9 mouse cellular contexts compared by ENCODE assay signal in the genomic region with DNA sequence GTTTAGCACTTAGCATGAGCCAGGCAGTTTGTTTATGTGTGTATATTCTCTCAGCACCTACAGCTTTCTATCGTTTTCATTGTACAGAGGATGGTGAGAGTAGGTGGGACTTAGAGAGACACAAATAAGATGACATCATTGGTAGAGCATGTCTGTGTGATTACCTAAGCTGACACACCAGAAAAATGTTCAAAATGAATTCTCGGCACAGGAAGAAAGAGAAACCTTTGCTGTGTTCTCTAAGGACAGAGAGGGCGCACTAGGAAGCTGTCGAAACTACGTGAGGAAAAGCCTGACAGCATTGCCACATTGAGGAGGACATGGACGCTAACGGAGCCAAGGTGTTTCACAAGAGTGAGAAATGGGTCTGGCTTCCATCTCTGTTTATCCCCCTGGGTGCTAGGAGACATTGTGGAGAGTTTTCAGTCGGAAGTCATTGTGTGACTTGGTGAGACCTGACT. TPM values are rescaled to one million over a fixed set of nuclear protein-coding genes. Genes with fewer than 3 reads are reported as not detected.
DNase-seq lines count a peak whose midpoint lies in the region; ATAC-seq and TF ChIP-seq lines count a peak whose summit lies in the region.
"Had no signal": no experiment of that assay in that cellular context is flagged by ENCODE, and none has a peak within 500 bp of the region (broad histone marks: within the 10 kb centered on the region; RNA-seq: fewer than 3 reads in every experiment).

No protein-coding gene starts in this region.

- TF ChIP-seq CTCF in lung, adult 2 months (IDR thresholded peaks at IDR 0.05; ENCODE audit: insufficient read depth, low read length) = peak; percentile 36; the same call in 1 of the 2 replicates

- no peaks in the 10 kb centered on the region for H3K36me3 ChIP-seq in forebrain, embryonic 16.5 days (ENCODE audit: control insufficient read depth, insufficient read depth)
- no peaks in the 10 kb centered on the region for H3K36me3 ChIP-seq in forebrain, embryonic 10.5 days (replicated peaks)
- no peaks in the 10 kb centered on the region for H3K36me3 ChIP-seq in hindbrain, embryonic 12.5 days

- no peaks in the 10 kb centered on the region for H3K9me3 ChIP-seq in forebrain, embryonic 16.5 days (ENCODE audit: control insufficient read depth, low read length)
- H3K9me3 ChIP-seq in forebrain, embryonic 10.5 days = no peaks in the 10 kb centered on the region
- H3K9me3 ChIP-seq in hindbrain, embryonic 12.5 days (replicated peaks) = no peaks in the 10 kb centered on the region

- H3K27ac ChIP-seq in forebrain, embryonic 16.5 days (ENCODE audit: low read length) = no peak overlapping the region
- H3K27ac ChIP-seq in forebrain, embryonic 10.5 days = no peak overlapping the region
- no peak overlapping the region for H3K27ac ChIP-seq in hindbrain, embryonic 12.5 days

- WGBS in forebrain, embryonic 16.5 days = 39% methylated on average over 8 of the region's 8 CpGs
- 68% methylated on average over 8 of the region's 8 CpGs for WGBS in forebrain, embryonic 10.5 days
- 8% methylated on average over 8 of the region's 8 CpGs for WGBS in lung, adult 2 months
- WGBS in hindbrain, embryonic 12.5 days = 56% methylated on average over 8 of the region's 8 CpGs

- no peak overlapping the region for H3K4me3 ChIP-seq in forebrain, embryonic 16.5 days (replicated peaks; ENCODE audit: low read length)
- no peak overlapping the region for H3K4me3 ChIP-seq in forebrain, embryonic 10.5 days
- H3K4me3 ChIP-seq in lung, adult 2 months (replicated peaks; ENCODE audit: extremely low read depth, low read depth, low read length) = no peak overlapping the region
- H3K4me3 ChIP-seq in hindbrain, embryonic 12.5 days = no peak overlapping the region
- H3K4me3 ChIP-seq: erythroblast, embryonic 14.5 days had no signal

- TF ChIP-seq POLR2A in lung, adult 2 months (IDR thresholded peaks at IDR 0.05; ENCODE audit: borderline replicate concordance, extremely low read depth, low read depth, low read length) = no peak

- DNase-seq in forebrain, embryonic 10.5 days (ENCODE audit: extremely low spot score, low spot score) = no peak
- peak; percentile 45 for DNase-seq in 416B (ENCODE audit: low read depth)
- DNase-seq in heart, postnatal 14 days = peak; percentile 54 to 65
- DNase-seq in lung, adult 2 months = peak; percentile 35
- DNase-seq in telencephalon, adult 2 months (ENCODE audit: low read depth, low spot score) = peak; percentile 9

- intact Hi-C loops in heart, postnatal 14 days (cut with DNase I) = loop anchor here (5.0 kb wide), 2 partner anchors 50 to 170 kb away; a partner anchor contains a TSS

- H3K9ac ChIP-seq in forebrain, embryonic 16.5 days (replicated peaks; ENCODE audit: low read depth, low read length) = no peak overlapping the region
- H3K9ac ChIP-seq in hindbrain, embryonic 12.5 days = no peak overlapping the region

- H3K27me3 ChIP-seq in forebrain, embryonic 16.5 days (replicated peaks; ENCODE audit: control insufficient read depth, insufficient read depth, low read length) = no peaks in the 10 kb centered on the region
- H3K27me3 ChIP-seq in forebrain, embryonic 10.5 days (ENCODE audit: poor library complexity, severe bottlenecking) = no peaks in the 10 kb centered on the region
- H3K27me3 ChIP-seq in hindbrain, embryonic 12.5 days = no peaks in the 10 kb centered on the region

- peak overlapping the region; percentile 12; the same call in 1 of the 2 replicates for H3K4me2 ChIP-seq in forebrain, embryonic 16.5 days (ENCODE audit: low read length)
- H3K4me2 ChIP-seq in hindbrain, embryonic 12.5 days (replicated peaks) = no peak overlapping the region

- no peak for ATAC-seq in forebrain, embryonic 16.5 days
- ATAC-seq in common myeloid progenitor, adult 5-6 weeks (replicated peaks; ENCODE audit: low read depth, poor library complexity, severe bottlenecking) = peak; percentile 88
- ATAC-seq in hindbrain, embryonic 12.5 days (ENCODE audit: low FRiP score) = no peak

- peaks cover 7% of the 10 kb centered on the region; the same call in 1 of the 2 replicates for H3K4me1 ChIP-seq in forebrain, embryonic 16.5 days (replicated peaks; ENCODE audit: control insufficient read depth, insufficient read depth, low read length)
- no peaks in the 10 kb centered on the region for H3K4me1 ChIP-seq in forebrain, embryonic 10.5 days
- no peaks in the 10 kb centered on the region for H3K4me1 ChIP-seq in lung, adult 2 months (ENCODE audit: control insufficient read depth, insufficient read depth, low read length)
- no peaks in the 10 kb centered on the region for H3K4me1 ChIP-seq in hindbrain, embryonic 12.5 days

RNA-seq across cellular contexts. Expression of a gene that starts 51.0 kb away (rescaled TPM):
- 7.5 and 9.3 TPM in 2 replicates for polyA plus RNA-seq in forebrain, embryonic 16.5 days (2015; fragmentation: Nextera tagmentation; extraction: Ambion mirVana)
- 7.9 and 8.0 TPM in 2 replicates for polyA plus RNA-seq in forebrain, embryonic 10.5 days (2016; fragmentation: Nextera tagmentation; extraction: Ambion mirVana)
- 20.9 and 25.1 TPM in 2 replicates for total RNA-seq in common myeloid progenitor, adult 5-6 weeks (2017)
- total RNA-seq in heart, postnatal 14 days (2021) = 10 to 100 TPM; 22.2 to 23.5 TPM
- 4.7 and 7.3 TPM in 2 replicates for polyA plus RNA-seq in lung, adult 2 months (2012; rRNA removed)
- 10.9 and 14.3 TPM in 2 replicates for polyA plus RNA-seq in hindbrain, embryonic 12.5 days (2016; fragmentation: Nextera tagmentation; extraction: Ambion mirVana)
- polyA plus RNA-seq: erythroblast, embryonic 14.5 days had no signal

RNA-seq across cellular contexts. Expression of a gene that starts 55.5 kb away (rescaled TPM):
- 23.0 and 26.4 TPM in 2 replicates for polyA plus RNA-seq in forebrain, embryonic 16.5 days (2015; fragmentation: Nextera tagmentation; extraction: Ambion mirVana)
- polyA plus RNA-seq in forebrain, embryonic 10.5 days (2016; fragmentation: Nextera tagmentation; extraction: Ambion mirVana) = 41.1 and 48.7 TPM in 2 replicates
- 6.6 and 20.4 TPM in 2 replicates for total RNA-seq in common myeloid progenitor, adult 5-6 weeks (2017)
- 10 to 100 TPM in 1 of 2 experiments, 1 to 10 TPM in 1; 9.4 to 11.1 TPM for total RNA-seq in heart, postnatal 14 days (2021)
- 20.2 and 20.6 TPM in 2 replicates for polyA plus RNA-seq in lung, adult 2 months (2012; rRNA removed)
- polyA plus RNA-seq in hindbrain, embryonic 12.5 days (2016; fragmentation: Nextera tagmentation; extraction: Ambion mirVana) = 41.5 and 46.2 TPM in 2 replicates
